Mouse (Mus musculus) ES-E14 (cell line): ENCODE measurements at regions not wholly inside any gene's neighbourhood (a gene's known extent, or its start where the extent isn't known, plus 50 kb on each side); places are given as distances from the start of the nearest gene placed in this dataset.

Experiments
- MAFK ChIP-seq: IDR thresholded peaks from 2 replicates; pipeline ENCODE4 v1.6.1; 2014; ENCODE audit warnings: mild to moderate bottlenecking, low read depth, low read length, inconsistent platforms; ENCODE audit not compliant: insufficient read depth
- ZNF384 ChIP-seq: IDR thresholded peaks from 2 replicates; pipeline ENCODE4 v1.6.1; 2012; ENCODE audit warnings: low read depth, low read length, inconsistent platforms

- 0 out of 2 replicates have a peak, but pooled peaks have one; percentile 22 for TF ChIP-seq ZNF384
- TF ChIP-seq MAFK, result no peak
Measured at GRCm38 (mm10) chr3:61268453-61269335, 92.7 kb upstream of the Rap2b start.
